Mouse (Mus musculus): ENCODE results near the gene Grk2. TPM values are rescaled to one million over a fixed set of nuclear protein-coding genes. Genes with fewer than 3 reads are reported as not detected.

Grk2 gene
- polyA plus RNA-seq, 1 experiment = 120 TPM

DNA sequence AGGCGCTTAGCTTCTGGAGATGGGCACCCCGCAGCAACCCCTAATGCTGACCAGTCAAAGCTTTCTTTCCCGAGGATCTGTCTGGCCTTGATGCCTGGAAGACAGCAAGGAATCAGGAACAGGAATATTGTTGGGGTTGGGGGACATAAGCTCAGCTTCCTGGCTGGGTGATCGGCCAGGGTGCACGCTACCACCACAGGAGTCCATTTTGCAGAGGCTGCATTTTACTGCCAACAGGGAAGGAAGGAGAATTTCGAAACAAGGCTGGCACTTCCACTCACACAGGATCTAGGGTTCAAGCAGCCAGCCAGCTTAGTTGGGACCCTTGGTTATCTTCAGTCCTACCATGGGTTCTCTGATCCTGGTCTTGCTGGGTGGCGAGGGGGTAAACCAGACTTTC lies 22.4 kb downstream of the Grk2 start:
- TF ChIP-seq CTCF (IDR thresholded peaks at IDR 0.05; ENCODE audit: insufficient read depth, low read length) (no peak), POLR2A (IDR thresholded peaks at IDR 0.05; ENCODE audit: borderline replicate concordance, extremely low read depth, low read depth, low read length) (no peak)
- 35% methylated on average over 7 of the region's 7 CpGs for WGBS
- H3K4me1 ChIP-seq (ENCODE audit: control insufficient read depth, insufficient read depth, low read length) = peaks cover 3% of the 10 kb centered on the region; the same call in 1 of the 2 replicates
- peak overlapping the region; percentile 23 for H3K4me3 ChIP-seq (replicated peaks; ENCODE audit: extremely low read depth, low read depth, low read length)
- DNase-seq = no peak

DNA sequence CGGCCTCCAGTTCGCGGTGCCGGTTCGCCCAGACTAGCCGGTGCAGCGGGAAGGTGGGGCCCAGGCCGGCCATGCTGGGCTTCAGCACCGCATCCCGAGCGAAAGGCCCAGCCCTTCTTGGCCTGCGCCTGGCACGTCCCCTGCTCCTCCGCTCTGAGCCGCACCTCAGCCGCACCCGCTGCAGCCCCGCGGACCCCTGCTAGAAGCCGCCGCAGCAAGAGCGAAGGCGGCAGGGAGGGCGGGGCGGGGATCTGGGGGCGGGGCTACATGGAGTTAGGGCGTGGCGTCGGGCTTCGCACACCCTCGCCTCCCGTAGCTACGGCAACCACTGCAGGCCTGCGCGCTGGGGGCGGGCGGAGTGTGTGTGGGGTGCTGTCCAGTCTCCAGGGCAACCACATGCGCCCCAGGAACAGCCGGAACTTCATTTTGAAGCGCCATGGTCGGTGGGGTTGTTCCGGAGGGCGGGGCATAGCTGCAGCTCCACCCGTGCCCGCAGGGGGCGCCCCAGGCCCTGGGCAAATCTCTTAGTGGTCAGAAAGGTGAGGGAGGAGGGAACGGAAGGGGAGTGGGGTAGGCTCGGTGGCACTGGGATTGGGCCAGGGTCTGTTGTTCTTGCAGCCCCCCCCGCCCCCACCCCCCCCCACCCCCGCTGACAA lies 23.0 kb downstream of the Grk2 start, which contains the start of gene Ankrd13d:
Ankrd13d (minus strand) TSS at position 240 of the 656 bp plus-strand sequence.
- TF ChIP-seq CTCF (IDR thresholded peaks at IDR 0.05; ENCODE audit: insufficient read depth, low read length) (peak; percentile 64), POLR2A (IDR thresholded peaks at IDR 0.05; ENCODE audit: borderline replicate concordance, extremely low read depth, low read depth, low read length) (no peak)
- under 1% methylated on average over 42 of the region's 50 CpGs for WGBS
- Histone ChIP-seq H3K4me3 (replicated peaks; ENCODE audit: extremely low read depth, low read depth, low read length) (peak within 1 kb of the TSS; percentile 85), H3K4me1 (ENCODE audit: control insufficient read depth, insufficient read depth, low read length) (peaks cover 3% of the 10 kb centered on the region; the same call in 1 of the 2 replicates)
- peak; percentile 85 for DNase-seq

DNA sequence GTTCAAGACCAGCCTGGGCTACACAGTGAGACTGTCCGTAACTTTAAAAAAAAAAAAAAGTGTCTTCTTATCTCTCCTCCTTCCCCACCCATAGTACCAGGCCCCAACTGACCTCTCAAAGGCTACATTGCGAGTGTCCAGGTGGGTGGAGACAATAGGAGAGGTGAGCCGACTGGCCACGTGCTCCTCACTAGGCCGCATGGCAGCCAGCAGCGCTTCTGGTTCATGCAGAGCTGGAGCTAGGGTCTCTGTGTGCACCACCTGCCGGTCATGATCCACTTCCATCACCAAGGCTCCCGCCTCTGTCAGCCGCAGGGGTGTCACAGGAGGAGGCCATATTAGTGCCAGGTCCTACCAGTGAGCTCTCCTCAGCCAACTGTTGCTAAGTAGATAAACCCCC lies 25.6 kb downstream of the Grk2 start:
- no peak overlapping the region for H3K4me3 ChIP-seq (replicated peaks; ENCODE audit: extremely low read depth, low read depth, low read length)
- H3K4me1 ChIP-seq (ENCODE audit: control insufficient read depth, insufficient read depth, low read length) = peaks cover 3% of the 10 kb centered on the region; the same call in 1 of the 2 replicates
- TF ChIP-seq POLR2A (IDR thresholded peaks at IDR 0.05; ENCODE audit: borderline replicate concordance, extremely low read depth, low read depth, low read length) = no peak
- no peak for TF ChIP-seq CTCF (IDR thresholded peaks at IDR 0.05; ENCODE audit: insufficient read depth, low read length)
- WGBS = 96% methylated on average over 9 of the region's 9 CpGs
- DNase-seq = no peak

DNA sequence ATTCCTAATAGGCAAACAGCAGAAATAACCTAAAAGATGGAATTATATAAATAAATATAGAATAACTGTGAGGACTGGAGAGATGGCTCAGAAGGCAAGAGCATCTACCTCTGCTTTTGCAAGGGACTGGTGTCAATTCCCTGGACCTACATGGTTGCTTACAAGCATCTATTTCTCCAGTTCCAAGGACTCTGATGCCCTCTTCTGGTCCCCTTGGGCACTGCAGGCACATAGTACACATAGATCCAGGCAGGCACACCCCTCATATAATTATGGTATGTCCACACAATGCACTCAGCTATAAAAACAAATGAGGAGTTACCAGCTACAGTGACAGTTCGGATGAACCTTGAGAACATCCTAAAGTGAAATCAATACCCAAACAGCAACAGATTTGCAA lies 26.5 kb downstream of the Grk2 start:
- no peak for DNase-seq
- no peak overlapping the region for H3K4me3 ChIP-seq (replicated peaks; ENCODE audit: extremely low read depth, low read depth, low read length)
- WGBS = 98% methylated on average over 1 of the region's 1 CpGs
- no peak for TF ChIP-seq POLR2A (IDR thresholded peaks at IDR 0.05; ENCODE audit: borderline replicate concordance, extremely low read depth, low read depth, low read length)
- peak; percentile 7; the same call in 1 of the 2 replicates for TF ChIP-seq CTCF (IDR thresholded peaks at IDR 0.05; ENCODE audit: insufficient read depth, low read length)
- peaks cover 3% of the 10 kb centered on the region; the same call in 1 of the 2 replicates for H3K4me1 ChIP-seq (ENCODE audit: control insufficient read depth, insufficient read depth, low read length)

DNA sequence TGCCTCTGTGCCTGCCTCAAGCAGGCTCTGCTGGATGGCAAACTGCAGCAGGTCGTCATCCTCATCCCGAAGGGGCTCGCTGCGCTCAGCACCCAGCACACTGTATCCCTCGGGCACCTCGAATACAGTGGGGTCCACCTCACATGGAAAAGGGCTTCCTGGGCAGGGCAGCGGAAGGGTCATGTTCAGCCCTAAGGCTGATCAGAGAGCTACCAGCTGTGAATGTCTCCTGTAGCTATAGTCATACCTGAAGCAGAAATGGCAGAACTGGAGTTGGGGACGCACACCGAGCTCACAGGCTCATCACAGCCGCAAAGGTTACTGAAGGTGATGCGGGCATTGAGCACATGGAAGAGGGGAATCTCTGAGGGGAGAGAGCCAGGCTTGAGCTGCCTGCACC lies 35.0 kb downstream of the Grk2 start:
- Histone ChIP-seq H3K4me3 (replicated peaks; ENCODE audit: extremely low read depth, low read depth, low read length) (no peak overlapping the region), H3K4me1 (ENCODE audit: control insufficient read depth, insufficient read depth, low read length) (peaks cover 6% of the 10 kb centered on the region)
- WGBS = 95% methylated on average over 11 of the region's 11 CpGs
- TF ChIP-seq CTCF (IDR thresholded peaks at IDR 0.05; ENCODE audit: insufficient read depth, low read length) (no peak), POLR2A (IDR thresholded peaks at IDR 0.05; ENCODE audit: borderline replicate concordance, extremely low read depth, low read depth, low read length) (no peak)
- DNase-seq = no peak

DNA sequence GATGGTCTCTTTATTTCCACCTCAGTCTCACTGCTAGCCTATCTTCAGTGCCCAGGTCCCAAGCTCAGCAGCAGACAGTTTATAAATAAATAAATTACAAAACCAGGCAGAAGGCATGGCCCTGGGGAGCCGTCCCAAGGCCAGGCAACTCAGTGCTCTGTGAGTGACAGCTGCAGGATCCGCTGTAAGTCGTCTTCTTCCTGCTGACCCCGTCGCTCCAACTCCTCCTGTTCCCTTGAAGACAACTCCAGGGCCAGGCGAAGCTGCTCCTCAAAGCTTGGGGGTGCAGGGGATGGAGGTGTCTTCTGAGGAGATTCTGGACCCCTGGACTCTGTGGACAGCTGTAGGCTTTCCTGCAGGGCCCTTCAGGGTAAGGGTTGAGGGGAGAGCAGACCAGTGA lies 35.8 kb downstream of the Grk2 start:
- Histone ChIP-seq H3K4me1 (ENCODE audit: control insufficient read depth, insufficient read depth, low read length) (peaks cover 6% of the 10 kb centered on the region), H3K4me3 (replicated peaks; ENCODE audit: extremely low read depth, low read depth, low read length) (no peak overlapping the region)
- no peak for TF ChIP-seq CTCF (IDR thresholded peaks at IDR 0.05; ENCODE audit: insufficient read depth, low read length)
- no peak for TF ChIP-seq POLR2A (IDR thresholded peaks at IDR 0.05; ENCODE audit: borderline replicate concordance, extremely low read depth, low read depth, low read length)
- 72% methylated on average over 6 of the region's 6 CpGs for WGBS
- DNase-seq = no peak

DNA sequence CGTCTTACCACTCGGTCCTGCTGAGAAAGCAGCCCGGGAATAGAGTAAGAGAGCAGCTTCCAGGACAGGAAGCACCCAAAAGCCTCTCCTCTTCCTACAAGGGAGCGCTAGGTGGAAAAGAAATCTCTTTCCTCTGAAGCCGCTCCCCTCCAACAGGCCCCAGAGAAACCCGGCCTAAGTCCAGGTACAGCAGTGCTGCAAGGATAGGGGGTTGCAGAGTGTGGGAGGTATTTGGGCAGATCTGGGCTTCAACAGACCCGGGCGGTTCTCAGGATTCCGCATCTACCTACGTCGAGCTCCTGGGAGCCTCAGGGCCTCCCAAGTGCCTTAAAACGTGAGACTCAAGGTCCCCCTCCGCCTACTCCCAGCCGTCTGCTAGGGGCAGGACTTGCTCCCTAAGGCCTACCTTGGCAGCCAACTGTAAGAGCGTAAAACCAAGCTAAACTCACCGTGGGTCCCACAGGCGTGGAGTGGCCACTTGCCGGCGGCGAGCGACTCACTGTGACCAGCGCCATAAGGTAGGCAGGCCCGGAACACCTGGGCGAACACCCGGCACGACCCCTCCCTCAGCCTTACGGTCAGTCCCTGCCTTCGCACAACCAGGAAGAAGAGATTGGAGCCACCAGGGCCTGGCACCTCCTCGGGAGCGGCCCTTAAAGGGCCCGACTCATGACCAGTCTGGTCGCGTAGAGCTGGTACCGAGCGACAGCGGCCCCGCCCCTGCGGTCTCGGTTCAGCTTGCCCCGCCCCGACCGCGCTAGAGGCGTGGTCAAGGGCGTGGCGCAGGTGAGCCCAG lies 37.3 kb downstream of the Grk2 start, which contains the start of gene Ssh3:
Ssh3 (minus strand) TSS at position 615 of the 796 bp plus-strand sequence.
- TF ChIP-seq CTCF (IDR thresholded peaks at IDR 0.05; ENCODE audit: insufficient read depth, low read length) (no peak), POLR2A (IDR thresholded peaks at IDR 0.05; ENCODE audit: borderline replicate concordance, extremely low read depth, low read depth, low read length) (peak; percentile 59; the same call in 1 of the 2 replicates)
- DNase-seq = peak; percentile 82
- Histone ChIP-seq H3K4me3 (replicated peaks; ENCODE audit: extremely low read depth, low read depth, low read length) (peak within 1 kb of the TSS; percentile 91), H3K4me1 (ENCODE audit: control insufficient read depth, insufficient read depth, low read length) (peaks cover 6% of the 10 kb centered on the region)
- 11% methylated on average over 46 of the region's 46 CpGs for WGBS

DNA sequence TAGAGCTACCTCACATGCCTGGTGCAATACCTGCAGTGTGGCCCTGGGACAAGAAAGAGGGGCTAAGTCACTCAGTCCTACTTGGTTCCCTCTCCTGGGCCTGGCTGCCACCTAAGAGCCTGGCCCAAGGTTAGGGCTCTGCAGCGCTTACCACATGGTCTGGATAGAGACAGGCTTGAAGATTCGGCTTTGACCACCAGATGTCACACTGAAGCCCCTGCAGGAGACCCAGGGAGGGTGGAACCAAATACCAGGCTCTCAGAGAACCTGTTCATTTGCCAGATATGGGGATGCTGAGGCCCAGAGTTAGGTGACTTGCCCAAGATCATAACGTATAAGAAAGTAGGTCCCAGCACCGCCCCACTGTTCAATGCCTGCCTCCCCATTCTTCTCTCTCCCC lies 40.1 kb downstream of the Grk2 start:
- WGBS = 72% methylated on average over 4 of the region's 4 CpGs
- no peak overlapping the region for H3K4me3 ChIP-seq (replicated peaks; ENCODE audit: extremely low read depth, low read depth, low read length)
- TF ChIP-seq POLR2A (IDR thresholded peaks at IDR 0.05; ENCODE audit: borderline replicate concordance, extremely low read depth, low read depth, low read length) = no peak
- no peak for TF ChIP-seq CTCF (IDR thresholded peaks at IDR 0.05; ENCODE audit: insufficient read depth, low read length)
- H3K4me1 ChIP-seq (ENCODE audit: control insufficient read depth, insufficient read depth, low read length) = peaks cover 6% of the 10 kb centered on the region
- no peak for DNase-seq

DNA sequence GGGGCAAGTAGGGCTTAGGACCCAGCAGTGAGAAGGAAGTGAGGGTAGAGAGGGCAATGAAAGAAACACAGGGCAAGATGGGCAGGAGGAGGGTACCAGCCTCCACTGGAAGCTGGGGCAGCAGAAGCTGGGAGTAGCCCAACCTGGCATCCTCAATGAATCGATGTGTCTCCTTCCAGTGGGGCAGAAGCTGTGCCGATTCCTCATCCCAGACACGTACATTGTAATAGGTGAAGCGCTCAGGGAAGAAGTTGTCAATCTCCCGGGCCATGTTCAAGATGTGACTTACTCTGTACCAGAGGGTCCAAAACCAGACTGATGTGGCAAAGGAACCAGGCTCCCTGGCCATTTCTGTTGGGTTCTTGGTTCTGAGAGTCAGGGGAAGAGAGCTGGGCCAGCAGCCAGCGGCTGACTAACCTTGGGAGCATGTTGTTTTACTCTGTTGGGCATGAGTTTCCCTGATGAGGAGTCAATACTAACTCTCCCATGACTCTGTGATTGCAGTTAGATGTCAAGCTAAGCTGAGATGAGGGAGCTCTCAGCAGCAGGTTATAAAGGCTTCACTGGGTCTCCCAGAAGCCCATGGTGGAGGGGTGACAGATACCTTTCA lies 41.7 kb downstream of the Grk2 start:
- no peak overlapping the region for H3K4me3 ChIP-seq (replicated peaks; ENCODE audit: extremely low read depth, low read depth, low read length)
- DNase-seq = no peak
- TF ChIP-seq POLR2A (IDR thresholded peaks at IDR 0.05; ENCODE audit: borderline replicate concordance, extremely low read depth, low read depth, low read length) (no peak), CTCF (IDR thresholded peaks at IDR 0.05; ENCODE audit: insufficient read depth, low read length) (no peak)
- WGBS = 92% methylated on average over 6 of the region's 6 CpGs
- H3K4me1 ChIP-seq (ENCODE audit: control insufficient read depth, insufficient read depth, low read length) = peaks cover 4% of the 10 kb centered on the region
